Mouse (Mus musculus) forebrain, embryonic 10.5 days (tissue): ENCODE measurements around the gene Pa2g4. TPM values are rescaled to one million over a fixed set of nuclear protein-coding genes. Genes with fewer than 3 reads are reported as not detected.

ENCODE experiments used
- DNase-seq: peaks from one replicate; pipeline ENCODE4 v3.0.0-alpha.2; 2017; ENCODE audit warnings: low spot score; ENCODE audit errors: extremely low spot score
- H3K27ac ChIP-seq: fragments of 300-500 bp; sonication (generic); 2 replicates; pipeline ENCODE4 v1.5.1; 2016; ENCODE audit warnings: mild to moderate bottlenecking
- H3K27me3 ChIP-seq: fragments of 300-500 bp; sonication (generic); 2 replicates; pipeline ENCODE4 v1.6.1; 2016; ENCODE audit warnings: mild to moderate bottlenecking; ENCODE audit not compliant: poor library complexity, severe bottlenecking
- H3K36me3 ChIP-seq: fragments of 300-500 bp; sonication (generic); replicated peaks from 2 replicates; pipeline ENCODE4 v1.6.1; 2016; ENCODE audit warnings: mild to moderate bottlenecking, moderate library complexity
- H3K4me1 ChIP-seq: fragments of 300-500 bp; sonication (generic); 2 replicates; pipeline ENCODE4 v1.6.1; 2016
- H3K4me3 ChIP-seq: fragments of 300-500 bp; sonication (generic); 2 replicates; pipeline ENCODE4 v1.5.1; 2016; ENCODE audit warnings: mild to moderate bottlenecking, moderate library complexity
- H3K9me3 ChIP-seq: fragments of 300-500 bp; sonication (generic); 2 replicates; pipeline ENCODE4 v1.6.1; 2016; ENCODE audit warnings: mild to moderate bottlenecking, moderate library complexity
- WGBS: fragments of 180-500 bp; shearing (Covaris S2); methylation state at CpG from one replicate; pipeline ENCODE4 v1.1.7; 2016; 5-methylcytosine and 5-hydroxymethylcytosine counted together
- polyA plus RNA-seq: library from polyadenylated mRNA; unstranded; fragments of >200 nt; fragmentation: Nextera tagmentation; extraction: Ambion mirVana; gene quantifications from 2 replicates; pipeline ENCODE4 v1.2.1, GENCODE M21; 2016

The Pa2g4 gene
- polyA plus RNA-seq, 1 experiment from 2014 or later: 302 TPM

GRCm38 (mm10) chr10:128524732-128525662 is 40.8 kb downstream of the Pa2g4 start:
- 0 out of 2 replicates have a peak, but pooled peaks cover 4% of the 10 kb centered on the region for H3K36me3 ChIP-seq
- H3K4me3 ChIP-seq: peak overlapping the region; percentile 83
- peaks cover 95% of the 10 kb centered on the region for H3K27me3 ChIP-seq
- under 1% methylated on average over 58 of the region's 58 CpGs for WGBS
- peaks cover 30% of the 10 kb centered on the region for H3K4me1 ChIP-seq
- DNase-seq: peak; percentile 72
- H3K9me3 ChIP-seq: no peaks in the 10 kb centered on the region
- peak overlapping the region; percentile 82 for H3K27ac ChIP-seq

GRCm38 (mm10) chr10:128524111-128524731 is 41.6 kb downstream of the Pa2g4 start:
- peaks cover 95% of the 10 kb centered on the region for H3K27me3 ChIP-seq

GRCm38 (mm10) chr10:128522351-128522750 is 43.4 kb downstream of the Pa2g4 start:
- Histone ChIP-seq H3K4me1 (peaks cover 32% of the 10 kb centered on the region), H3K36me3 (peaks cover 12% of the 10 kb centered on the region; the same call in 1 of the 2 replicates), H3K4me3 (no peak overlapping the region), H3K27me3 (peaks cover 96% of the 10 kb centered on the region), H3K9me3 (no peaks in the 10 kb centered on the region), H3K27ac (no peak overlapping the region)
- WGBS: 85% methylated on average over 6 of the region's 6 CpGs
- DNase-seq: no peak

More at GRCm38 (mm10) chr10:128524111-128524731, 41.6 kb downstream of the Pa2g4 start:
- 5% methylated on average over 11 of the region's 11 CpGs for WGBS
- Histone ChIP-seq H3K27ac (peak overlapping the region; percentile 82), H3K36me3 (peaks cover 4% of the 10 kb centered on the region; the same call in 1 of the 2 replicates), H3K4me1 (peaks cover 30% of the 10 kb centered on the region), H3K4me3 (peak overlapping the region; percentile 83), H3K9me3 (no peaks in the 10 kb centered on the region)
- no peak for DNase-seq

- H3K9me3 ChIP-seq: no peaks in the 10 kb centered on the region
- 87% methylated on average over 16 of the region's 16 CpGs for WGBS
- peaks cover 14% of the 10 kb centered on the region; the same call in 1 of the 2 replicates for H3K36me3 ChIP-seq
- H3K27ac ChIP-seq: no peak overlapping the region
- H3K4me1 ChIP-seq: peaks cover 34% of the 10 kb centered on the region
- peaks cover 100% of the 10 kb centered on the region for H3K27me3 ChIP-seq
- H3K4me3 ChIP-seq: no peak overlapping the region
- no peak for DNase-seq
Measured at GRCm38 (mm10) chr10:128520591-128520990, 45.2 kb downstream of the Pa2g4 start.

GRCm38 (mm10) chr10:128518833-128519232 is 47.0 kb downstream of the Pa2g4 start:
- 68% methylated on average over 7 of the region's 7 CpGs for WGBS
- Histone ChIP-seq H3K9me3 (no peaks in the 10 kb centered on the region), H3K4me1 (peaks cover 16% of the 10 kb centered on the region), H3K27me3 (peaks cover 91% of the 10 kb centered on the region), H3K36me3 (peaks cover 14% of the 10 kb centered on the region; the same call in 1 of the 2 replicates), H3K4me3 (no peak overlapping the region), H3K27ac (no peak overlapping the region)
- no peak for DNase-seq

GRCm38 (mm10) chr10:128516677-128517076 is 49.1 kb downstream of the Pa2g4 start:
- no peaks in the 10 kb centered on the region for H3K9me3 ChIP-seq
- H3K27me3 ChIP-seq: peaks cover 70% of the 10 kb centered on the region
- H3K36me3 ChIP-seq: peaks cover 15% of the 10 kb centered on the region; the same call in 1 of the 2 replicates

GRCm38 (mm10) chr10:128516029-128516428 is 49.8 kb downstream of the Pa2g4 start:
- DNase-seq: no peak
- Histone ChIP-seq H3K4me1 (peaks cover 15% of the 10 kb centered on the region), H3K27me3 (peaks cover 63% of the 10 kb centered on the region), H3K27ac (no peak overlapping the region), H3K9me3 (no peaks in the 10 kb centered on the region), H3K4me3 (peak overlapping the region; percentile 26), H3K36me3 (peaks cover 15% of the 10 kb centered on the region; the same call in 1 of the 2 replicates)
- 3% methylated on average over 20 of the region's 20 CpGs for WGBS

More at GRCm38 (mm10) chr10:128516677-128517076, 49.1 kb downstream of the Pa2g4 start:
- 0 out of 2 replicates have a peak overlapping the region, but pooled peaks have one; percentile 26 for H3K4me3 ChIP-seq
- no peak for DNase-seq
- no peak overlapping the region for H3K27ac ChIP-seq
- peaks cover 15% of the 10 kb centered on the region for H3K4me1 ChIP-seq
- WGBS: 17% methylated on average over 6 of the region's 6 CpGs

- Histone ChIP-seq H3K27me3 (peaks cover 53% of the 10 kb centered on the region), H3K9me3 (no peaks in the 10 kb centered on the region), H3K4me1 (peaks cover 15% of the 10 kb centered on the region), H3K36me3 (peaks cover 12% of the 10 kb centered on the region; the same call in 1 of the 2 replicates), H3K27ac (no peak overlapping the region), H3K4me3 (no peak overlapping the region)
- 83% methylated on average over 4 of the region's 4 CpGs for WGBS
- no peak for DNase-seq
Measured at GRCm38 (mm10) chr10:128515044-128515443, 50.7 kb downstream of the Pa2g4 start.

- Histone ChIP-seq H3K36me3 (peaks cover 2% of the 10 kb centered on the region; the same call in 1 of the 2 replicates), H3K9me3 (no peaks in the 10 kb centered on the region), H3K4me3 (no peak overlapping the region), H3K4me1 (peaks cover 8% of the 10 kb centered on the region), H3K27me3 (peaks cover 20% of the 10 kb centered on the region), H3K27ac (no peak overlapping the region)
- DNase-seq: no peak
- 80% methylated on average over 12 of the region's 12 CpGs for WGBS
Measured at GRCm38 (mm10) chr10:128511761-128512160, 54.0 kb downstream of the Pa2g4 start.

GRCm38 (mm10) chr10:128511189-128511588 is 54.6 kb downstream of the Pa2g4 start:
- no peak for DNase-seq
- no peak overlapping the region for H3K27ac ChIP-seq
- no peak overlapping the region for H3K4me3 ChIP-seq
- peaks cover 15% of the 10 kb centered on the region for H3K27me3 ChIP-seq
- 94% methylated on average over 9 of the region's 9 CpGs for WGBS
- no peaks in the 10 kb centered on the region for H3K9me3 ChIP-seq
- peaks cover 5% of the 10 kb centered on the region for H3K4me1 ChIP-seq
- peaks cover 2% of the 10 kb centered on the region; the same call in 1 of the 2 replicates for H3K36me3 ChIP-seq

- H3K4me1 ChIP-seq: no peaks in the 10 kb centered on the region
- WGBS: 86% methylated on average over 11 of the region's 11 CpGs
Measured at GRCm38 (mm10) chr10:128510301-128510700, 55.5 kb downstream of the Pa2g4 start.

GRCm38 (mm10) chr10:128509831-128510230 is 56.0 kb downstream of the Pa2g4 start:
- Histone ChIP-seq H3K27me3 (peaks cover 1% of the 10 kb centered on the region), H3K4me1 (no peaks in the 10 kb centered on the region), H3K36me3 (peaks cover 4% of the 10 kb centered on the region; the same call in 1 of the 2 replicates), H3K9me3 (0 out of 2 replicates have a peak, but pooled peaks cover 2% of the 10 kb centered on the region), H3K27ac (no peak overlapping the region), H3K4me3 (no peak overlapping the region)
- DNase-seq: no peak
- WGBS: 87% methylated on average over 4 of the region's 4 CpGs

More at GRCm38 (mm10) chr10:128510301-128510700, 55.5 kb downstream of the Pa2g4 start:
- peaks cover 6% of the 10 kb centered on the region for H3K27me3 ChIP-seq
- H3K4me3 ChIP-seq: no peak overlapping the region
- H3K36me3 ChIP-seq: peaks cover 4% of the 10 kb centered on the region; the same call in 1 of the 2 replicates
- 0 out of 2 replicates have a peak, but pooled peaks cover 2% of the 10 kb centered on the region for H3K9me3 ChIP-seq
- no peak overlapping the region for H3K27ac ChIP-seq
- DNase-seq: no peak
